Mouse (Mus musculus) heart, embryonic 14.5 days (tissue): Measurements from ENCODE around the gene Sipa1l1. TPM values are rescaled to one million over a fixed set of nuclear protein-coding genes. Genes with fewer than 3 reads are reported as not detected.

Source experiments
- ATAC-seq: fragments of 200-750 bp; cut with Nextera tagmentation; 2 replicates; pipeline ENCODE4 v1.8.0; 2017; ENCODE audit warnings: low read depth, moderate TSS enrichment; ENCODE audit not compliant: insufficient number of reproducible peaks, insufficient read depth, low FRiP score
- H3K27ac ChIP-seq, 2 experiments: fragments of 200-500 bp in 1 of 2; fragments of 300-500 bp in 1 of 2; sonication (generic) in 1 of 2; replicated peaks in 1 of 2; 2 replicates each; pipeline ENCODE4 v1.5.1; 2012 to 2014; ENCODE audit warnings: low read depth in 2 of 2, low read length in 2 of 2, control low read depth in 1 of 2, mild to moderate bottlenecking in 1 of 2, mixed read lengths in 1 of 2; ENCODE audit not compliant: control insufficient read depth in 1 of 2, insufficient read depth in 1 of 2
- H3K27me3 ChIP-seq: fragments of 300-500 bp; sonication (generic); 2 replicates; pipeline ENCODE4 v1.6.1; 2014; ENCODE audit warnings: mild to moderate bottlenecking, low read length, control low read depth; ENCODE audit not compliant: control insufficient read depth, insufficient read depth
- H3K36me3 ChIP-seq: fragments of 300-500 bp; sonication (generic); 2 replicates; pipeline ENCODE4 v1.6.1; 2014; ENCODE audit warnings: mild to moderate bottlenecking, control low read depth, low read length, mixed read lengths; ENCODE audit not compliant: control insufficient read depth, insufficient read depth
- H3K4me1 ChIP-seq, 2 experiments: fragments of 200-500 bp in 1 of 2; fragments of 300-500 bp in 1 of 2; sonication (generic) in 1 of 2; 2 replicates each; pipeline ENCODE4 v1.6.1; 2012 to 2014; ENCODE audit warnings: low read length in 2 of 2, control low read depth in 1 of 2, mixed read lengths in 1 of 2; ENCODE audit not compliant: control insufficient read depth in 2 of 2, insufficient read depth in 2 of 2
- H3K4me2 ChIP-seq: fragments of 300-500 bp; sonication (generic); 2 replicates; pipeline ENCODE4 v1.6.1; 2014; ENCODE audit warnings: mild to moderate bottlenecking, low read length
- H3K4me3 ChIP-seq, 2 experiments: fragments of 200-500 bp in 1 of 2; fragments of 300-500 bp in 1 of 2; sonication (generic) in 1 of 2; 2 replicates each; pipeline ENCODE4 v1.5.1; 2012 to 2014; ENCODE audit warnings: low read length in 2 of 2, mild to moderate bottlenecking in 2 of 2, control low read depth in 1 of 2, low read depth in 1 of 2, moderate library complexity in 1 of 2; ENCODE audit not compliant: control insufficient read depth in 1 of 2, insufficient read depth in 1 of 2
- H3K9ac ChIP-seq: fragments of 300-500 bp; sonication (generic); 2 replicates; pipeline ENCODE4 v1.6.1; 2014; ENCODE audit warnings: mild to moderate bottlenecking, low read length
- H3K9me3 ChIP-seq: fragments of 300-500 bp; sonication (generic); 2 replicates; pipeline ENCODE4 v1.6.1; 2016; ENCODE audit warnings: low read length, control low read depth; ENCODE audit not compliant: control insufficient read depth
- WGBS: fragments of 180-500 bp; shearing (Covaris S2); extraction: QIAGEN DNeasy Blood & Tissue Kit; methylation state at CpG from one replicate; pipeline ENCODE4 v1.1.7; 2014; 5-methylcytosine and 5-hydroxymethylcytosine counted together
- polyA plus RNA-seq: library from polyadenylated mRNA; unstranded; fragments of >200 nt; fragmentation: Nextera tagmentation; extraction: Ambion mirVana; gene quantifications from 2 replicates; pipeline ENCODE4 v1.2.1, GENCODE M21; 2014

Sipa1l1 gene
- polyA plus RNA-seq, 1 experiment from 2014 or later = 25.6 TPM

- 97% methylated on average over 9 of the region's 9 CpGs for WGBS
- H3K36me3 ChIP-seq = 0 out of 2 replicates have a peak, but pooled peaks cover 3% of the 10 kb centered on the region
- no peak overlapping the region for H3K4me3 ChIP-seq
- H3K9ac ChIP-seq = no peak overlapping the region
- no peak overlapping the region for H3K27ac ChIP-seq
- no peak for ATAC-seq
- no peaks in the 10 kb centered on the region for H3K27me3 ChIP-seq
- H3K9me3 ChIP-seq = no peaks in the 10 kb centered on the region
- H3K4me1 ChIP-seq = peaks cover 8 to 10% of the 10 kb centered on the region in 2 experiments
- H3K4me2 ChIP-seq = no peak overlapping the region
Measured at GRCm38 (mm10) chr12:82341696-82342095, 172.6 kb downstream of the Sipa1l1 start.

- H3K9ac ChIP-seq = no peak overlapping the region
- no peaks in the 10 kb centered on the region for H3K36me3 ChIP-seq
- WGBS = 91% methylated on average over 6 of the region's 11 CpGs
- no peak overlapping the region for H3K27ac ChIP-seq
- H3K4me1 ChIP-seq = peaks cover 19 to 23% of the 10 kb centered on the region in 2 experiments
- H3K9me3 ChIP-seq = no peaks in the 10 kb centered on the region
- H3K4me2 ChIP-seq = no peak overlapping the region
- ATAC-seq = no peak
- H3K4me3 ChIP-seq = no peak overlapping the region
- H3K27me3 ChIP-seq = no peaks in the 10 kb centered on the region
Measured at GRCm38 (mm10) chr12:82350082-82350481, 181.0 kb downstream of the Sipa1l1 start.

GRCm38 (mm10) chr12:82350891-82351290, 181.8 kb downstream of the Sipa1l1 start:
- Histone ChIP-seq H3K9ac (no peak overlapping the region), H3K4me2 (no peak overlapping the region), H3K4me1 (peaks cover 27 to 31% of the 10 kb centered on the region in 2 experiments), H3K27ac (0 out of 4 replicates have a peak overlapping the region, but pooled peaks of 1 of the 2 experiments have one; percentile 24), H3K27me3 (no peaks in the 10 kb centered on the region), H3K36me3 (no peaks in the 10 kb centered on the region), H3K4me3 (no peak overlapping the region), H3K9me3 (no peaks in the 10 kb centered on the region)
- 67% methylated on average over 6 of the region's 6 CpGs for WGBS
- no peak for ATAC-seq

- Histone ChIP-seq H3K27me3 (no peaks in the 10 kb centered on the region), H3K4me1 (peaks cover 31 to 41% of the 10 kb centered on the region in 2 experiments), H3K4me3 (no peak overlapping the region), H3K27ac (no peak overlapping the region), H3K36me3 (peaks cover 9% of the 10 kb centered on the region; the same call in 1 of the 2 replicates), H3K9me3 (no peaks in the 10 kb centered on the region), H3K9ac (no peak overlapping the region), H3K4me2 (no peak overlapping the region)
- ATAC-seq = no peak
- WGBS = 54% methylated on average over 2 of the region's 2 CpGs
Measured at GRCm38 (mm10) chr12:82353660-82354059, 184.5 kb downstream of the Sipa1l1 start.

GRCm38 (mm10) chr12:82355419-82356149, 186.5 kb downstream of the Sipa1l1 start:
- H3K27ac ChIP-seq = peak overlapping the region; percentile 34 to 72
- peak; percentile 54; the same call in 1 of the 2 replicates for ATAC-seq
- no peak overlapping the region for H3K9ac ChIP-seq
- H3K4me2 ChIP-seq = peak overlapping the region; percentile 48
- 20% methylated on average over 10 of the region's 10 CpGs for whole genome bisulfite sequencing
- H3K36me3 ChIP-seq = peaks cover 11% of the 10 kb centered on the region; the same call in 1 of the 2 replicates
- no peak overlapping the region for H3K4me3 ChIP-seq
- H3K27me3 ChIP-seq = no peaks in the 10 kb centered on the region
- peaks cover 28 to 41% of the 10 kb centered on the region in 2 experiments for H3K4me1 ChIP-seq
- H3K9me3 ChIP-seq = no peaks in the 10 kb centered on the region

GRCm38 (mm10) chr12:82356476-82356875, 187.4 kb downstream of the Sipa1l1 start:
- H3K4me3 ChIP-seq = no peak overlapping the region
- WGBS = 11% methylated on average over 2 of the region's 2 CpGs

GRCm38 (mm10) chr12:82357431-82357830, 188.3 kb downstream of the Sipa1l1 start:
- 0 out of 2 replicates have a peak, but pooled peaks have one; percentile 35 for ATAC-seq
- H3K36me3 ChIP-seq = peaks cover 11% of the 10 kb centered on the region; the same call in 1 of the 2 replicates
- no peak overlapping the region for H3K4me3 ChIP-seq

More at GRCm38 (mm10) chr12:82356476-82356875, 187.4 kb downstream of the Sipa1l1 start:
- Histone ChIP-seq H3K9ac (peak overlapping the region; percentile 55; the same call in 1 of the 2 replicates), H3K4me2 (no peak overlapping the region), H3K9me3 (no peaks in the 10 kb centered on the region), H3K27ac (0 out of 4 replicates have a peak overlapping the region, but pooled peaks have one; percentile 9 to 42), H3K36me3 (peaks cover 11% of the 10 kb centered on the region; the same call in 1 of the 2 replicates), H3K27me3 (no peaks in the 10 kb centered on the region), H3K4me1 (peaks cover 22 to 35% of the 10 kb centered on the region in 2 experiments)
- no peak for ATAC-seq

More at GRCm38 (mm10) chr12:82357431-82357830, 188.3 kb downstream of the Sipa1l1 start:
- no peak overlapping the region for H3K27ac ChIP-seq
- peaks cover 20 to 30% of the 10 kb centered on the region in 2 experiments for H3K4me1 ChIP-seq
- no peak overlapping the region for H3K9ac ChIP-seq
- H3K9me3 ChIP-seq = no peaks in the 10 kb centered on the region
- WGBS = 82% methylated on average over 5 of the region's 5 CpGs
- H3K4me2 ChIP-seq = no peak overlapping the region
- no peaks in the 10 kb centered on the region for H3K27me3 ChIP-seq
